Mouse (Mus musculus) cortical plate, adult 2 months (tissue): ENCODE data around the gene Drc3.

Source experiments
- CTCF ChIP-seq: fragments of 200-500 bp; IDR thresholded peaks from 2 replicates; pipeline ENCODE4 v1.5.1; 2011; ENCODE audit warnings: mild to moderate bottlenecking, control low read depth, low read length; ENCODE audit not compliant: insufficient read depth; ENCODE audit errors: extremely low read depth
- POLR2A ChIP-seq: fragments of 200-500 bp; IDR thresholded peaks from 2 replicates; pipeline ENCODE4 v1.6.1; 2011; ENCODE audit warnings: mild to moderate bottlenecking, low read length, control low read depth; ENCODE audit not compliant: insufficient read depth; ENCODE audit errors: extremely low read depth

DNA sequence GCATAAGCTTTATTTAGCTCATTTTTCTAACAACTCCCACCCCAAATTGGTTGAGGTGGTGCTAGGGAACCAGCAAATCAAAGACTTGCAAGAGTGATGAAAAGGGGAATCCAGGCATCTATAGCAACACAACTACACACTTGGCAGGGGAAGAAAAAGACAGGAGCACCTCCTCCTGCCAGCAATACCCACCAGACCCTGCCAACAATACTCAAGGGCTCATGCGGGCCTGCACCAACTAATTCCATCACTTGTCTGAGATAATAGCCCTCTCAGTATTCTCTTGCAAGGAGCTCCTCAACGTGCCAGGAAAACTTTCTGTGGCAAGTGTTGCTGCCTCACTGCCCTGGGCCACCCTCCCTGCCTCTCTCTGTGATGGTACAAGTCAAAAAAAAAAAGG is 49.6 kb upstream of the Drc3 start:
- TF ChIP-seq POLR2A (no peak), CTCF (no peak)
